Mouse (Mus musculus): ENCODE measurements around the gene Fbxw26. TPM values are rescaled to one million over a fixed set of nuclear protein-coding genes. Genes with fewer than 3 reads are reported as not detected.
"Not testable (repeated sequence)": the region's sequence is repeated elsewhere in the genome, so short reads cannot be mapped to it uniquely, and the experiment has no call there.

Gene Fbxw26
- not detected for total RNA-seq (2018; cell fraction: chromatin; rRNA removed)
- total RNA-seq (2018; cell fraction: cytosol; rRNA removed) = not detected
- not detected for total RNA-seq (2018; cell fraction: nucleus; rRNA removed)
- polyA plus RNA-seq (2018) = not detected in 3 replicates

- not testable (repeated sequence) for H3K4me3 ChIP-seq (ENCODE audit: inconsistent target)
These were observed at the start of gene Fbxw26 for GRCm38 (mm10) chr9:109745989-109746388. Gene Fbxw26 (minus strand): TSS chr9:109746089.

GRCm38 (mm10) chr9:109795221-109795620 lies 49.3 kb upstream of the Fbxw26 start:
- Histone ChIP-seq H3K27ac (no peak overlapping the region), H3K4me3 (ENCODE audit: inconsistent target) (no peak overlapping the region)
- WGBS (ENCODE audit: missing documents) = 90% methylated on average over 2 of the region's 2 CpGs

More at GRCm38 (mm10) chr9:109745989-109746388, at the start of gene Fbxw26:
- not testable (repeated sequence) for H3K36me3 ChIP-seq (ENCODE audit: inconsistent target); H3K79me2 ChIP-seq (ENCODE audit: inconsistent target); H3K27ac ChIP-seq
- 94% methylated on average over 3 of the region's 3 CpGs for WGBS (ENCODE audit: missing documents)

GRCm38 (mm10) chr9:109790570-109790969 lies 44.7 kb upstream of the Fbxw26 start, which contains the start of gene Fbxw27:
Gene Fbxw27 (minus strand): TSS chr9:109790670.
- H3K79me2 ChIP-seq (ENCODE audit: inconsistent target); H3K27ac ChIP-seq; H3K4me3 ChIP-seq (ENCODE audit: inconsistent target); H3K36me3 ChIP-seq (ENCODE audit: inconsistent target): not testable (repeated sequence)
- WGBS (ENCODE audit: missing documents) = 85% methylated on average over 4 of the region's 4 CpGs

More at GRCm38 (mm10) chr9:109795221-109795620, 49.3 kb upstream of the Fbxw26 start:
- Histone ChIP-seq H3K79me2 (ENCODE audit: inconsistent target) (no peaks in the 10 kb centered on the region), H3K36me3 (ENCODE audit: inconsistent target) (no peaks in the 10 kb centered on the region)

GRCm38 (mm10) chr9:109766841-109767240 lies 21.0 kb upstream of the Fbxw26 start:
- not testable (repeated sequence) for H3K4me3 ChIP-seq (ENCODE audit: inconsistent target); H3K27ac ChIP-seq; H3K79me2 ChIP-seq (ENCODE audit: inconsistent target); H3K36me3 ChIP-seq (ENCODE audit: inconsistent target)
- WGBS (ENCODE audit: missing documents) = 80% methylated on average over 1 of the region's 1 CpGs

- not testable (repeated sequence) for H3K27ac ChIP-seq; H3K79me2 ChIP-seq (ENCODE audit: inconsistent target); H3K4me3 ChIP-seq (ENCODE audit: inconsistent target); H3K36me3 ChIP-seq (ENCODE audit: inconsistent target)
- WGBS (ENCODE audit: missing documents) = 82% methylated on average over 4 of the region's 4 CpGs
These were observed 43.3 kb downstream of the Fbxw26 start, which contains the start of gene Fbxw18 for GRCm38 (mm10) chr9:109702600-109702999. Gene Fbxw18 (minus strand): TSS chr9:109702700.

- WGBS (ENCODE audit: missing documents) = 6% methylated on average over 1 of the region's 1 CpGs
- Histone ChIP-seq H3K79me2 (ENCODE audit: inconsistent target) (no peaks in the 10 kb centered on the region), H3K4me3 (ENCODE audit: inconsistent target) (no peak overlapping the region)
These were observed 60.6 kb downstream of the Fbxw26 start for GRCm38 (mm10) chr9:109685299-109685698.

More at GRCm38 (mm10) chr9:109685299-109685698, 60.6 kb downstream of the Fbxw26 start:
- H3K36me3 ChIP-seq (ENCODE audit: inconsistent target) = no peaks in the 10 kb centered on the region
- H3K27ac ChIP-seq = no peak overlapping the region

Other genes starting within 250 kb of the Fbxw26 start
- gene Fbxw15, start 177.8 kb downstream of the Fbxw26 start, polyA plus RNA-seq (2018) = not detected in 3 replicates
- not detected in 3 replicates for gene Fbxw24, start 120.0 kb downstream of the Fbxw26 start, polyA plus RNA-seq (2018)
- gene Fbxw25, start 81.4 kb downstream of the Fbxw26 start, polyA plus RNA-seq (2018) = not detected in 3 replicates
- gene Fbxw18, start 43.4 kb downstream of the Fbxw26 start, polyA plus RNA-seq (2018) = not detected in 3 replicates
- gene Fbxw27, start 44.6 kb upstream of the Fbxw26 start, polyA plus RNA-seq (2018) = not detected in 3 replicates
- gene Spink8, start 66.2 kb upstream of the Fbxw26 start, polyA plus RNA-seq (2018) = not detected in 3 replicates
- 12.4 to 23.1 TPM (median 13.3 TPM) in 3 replicates for gene Nme6, start 86.7 kb upstream of the Fbxw26 start, polyA plus RNA-seq (2018)
- gene Camp, start 103.5 kb upstream of the Fbxw26 start, polyA plus RNA-seq (2018) = 0.67 to 1.3 TPM in 2 of 3 replicates, not detected in the other
- gene Cdc25a, start 129.5 kb upstream of the Fbxw26 start, polyA plus RNA-seq (2018) = 6.2 to 15.8 TPM (median 6.5 TPM) in 3 replicates
- gene Map4, start 185.4 kb upstream of the Fbxw26 start, polyA plus RNA-seq (2018) = 55.4 to 76.9 TPM (median 66.0 TPM) in 3 replicates